Mouse (Mus musculus) layer of hippocampus, adult 9-10 months (tissue): Measurements from ENCODE around the gene Mcmbp.
A peak's percentile ranks its signal among the peaks of the same experiment; 100 is the strongest.
"Not testable (repeated sequence)": the region's sequence is repeated elsewhere in the genome, so short reads cannot be mapped to it uniquely, and the experiment has no call there.

Source experiments
- DNase-seq: peaks from one replicate; pipeline ENCODE4 v3.0.0; 2022; ENCODE audit warnings: low spot score

The Mcmbp gene

DNA sequence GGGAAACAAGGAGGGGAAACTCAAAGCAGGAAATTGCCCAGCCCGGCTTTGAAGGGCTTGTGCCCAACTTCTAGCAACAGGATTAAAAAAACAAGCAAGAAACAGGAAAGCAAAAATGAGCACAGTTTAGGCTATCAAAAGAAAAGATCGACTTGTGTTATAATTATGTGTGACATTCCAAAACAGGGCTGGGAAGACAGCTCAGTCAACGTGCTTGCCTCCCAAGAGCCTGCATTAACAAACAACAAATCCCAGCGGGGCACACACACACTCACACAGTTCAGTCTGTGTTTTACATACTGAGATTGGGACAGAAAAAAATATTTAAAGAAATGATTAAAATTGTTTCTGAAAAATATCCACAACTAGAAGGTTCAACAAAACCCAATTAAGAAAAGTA is 22.3 kb downstream of the Mcmbp start:
- no peak for DNase-seq

DNA sequence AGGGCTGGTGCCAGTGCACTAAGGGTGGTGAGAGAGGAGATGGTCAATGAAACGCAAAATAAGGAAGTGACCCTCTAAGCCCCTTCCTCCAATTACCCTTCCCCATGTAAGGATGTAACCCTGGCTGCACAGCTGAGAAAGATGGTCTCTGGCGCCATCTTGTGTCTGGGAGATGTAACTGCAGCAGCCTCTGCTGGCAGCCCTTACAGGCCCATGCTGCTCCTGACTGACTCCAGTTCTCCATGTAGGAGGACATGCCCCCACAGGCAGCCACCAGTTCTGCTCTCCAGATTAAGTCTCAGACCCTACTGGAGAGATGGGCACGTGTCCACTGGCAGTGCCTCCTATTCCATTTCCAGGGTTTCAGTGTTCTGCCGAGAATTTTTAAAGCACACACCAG is 34.6 kb downstream of the Mcmbp start:
- DNase-seq: peak; percentile 54

DNA sequence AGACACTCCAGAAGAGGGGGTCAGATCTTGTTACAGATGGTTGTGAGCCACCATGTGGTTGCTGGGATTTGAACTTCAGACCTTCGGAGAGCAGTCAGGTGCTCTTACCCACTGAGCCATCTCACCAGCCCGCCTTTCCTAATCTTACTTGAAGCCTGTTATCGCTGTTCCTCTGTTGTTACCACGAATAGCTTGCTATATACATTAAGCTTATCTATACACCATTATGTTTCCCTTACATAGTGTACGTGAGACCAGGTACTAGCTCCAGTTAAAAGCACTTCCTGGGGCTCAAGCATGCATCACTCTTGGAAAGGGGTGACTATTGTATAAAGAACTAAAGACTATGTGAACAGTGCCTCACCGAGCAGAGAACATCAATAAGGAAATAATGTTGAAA is 40.3 kb downstream of the Mcmbp start:
- DNase-seq: not testable (repeated sequence)

DNA sequence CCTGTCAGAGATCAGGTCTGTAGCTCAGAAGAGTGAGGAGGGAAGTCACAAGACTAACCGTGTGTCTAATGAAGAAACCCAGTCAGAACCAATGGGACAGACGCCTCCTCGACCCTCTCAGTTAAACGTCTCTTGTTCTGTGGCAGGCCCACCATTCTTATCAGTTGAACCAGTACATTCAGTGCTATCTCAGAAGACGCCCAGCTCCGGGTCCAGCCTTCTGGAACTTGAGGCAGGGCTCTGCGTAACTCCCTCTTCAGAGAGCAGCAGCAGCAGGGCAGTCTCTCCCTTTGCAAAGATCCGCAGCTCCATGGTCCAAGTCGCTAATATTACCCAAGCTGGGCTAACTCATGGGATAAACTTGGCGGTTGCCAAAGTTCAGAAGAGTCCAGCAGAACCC is 45.4 kb downstream of the Mcmbp start:
- no peak for DNase-seq

DNA sequence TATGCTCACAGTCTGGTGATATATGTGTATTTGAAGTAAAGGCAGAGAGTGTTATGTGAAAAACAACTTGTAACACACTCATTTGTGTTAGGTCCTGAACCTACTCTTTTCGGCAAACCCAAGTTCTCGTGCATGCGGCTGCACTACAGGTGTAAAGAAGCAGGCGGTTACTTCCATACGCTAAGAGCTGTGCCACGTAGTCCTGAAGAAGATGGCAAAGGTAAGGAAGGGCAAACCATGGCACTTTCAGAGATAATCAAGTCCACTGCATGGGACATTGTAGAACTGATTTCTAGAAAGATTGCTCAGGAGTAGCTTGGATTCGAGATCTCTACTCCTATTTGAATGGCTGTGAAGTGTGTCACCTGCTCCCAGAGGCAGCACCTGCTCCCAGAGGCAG is 48.1 kb downstream of the Mcmbp start:
- no peak for DNase-seq

DNA sequence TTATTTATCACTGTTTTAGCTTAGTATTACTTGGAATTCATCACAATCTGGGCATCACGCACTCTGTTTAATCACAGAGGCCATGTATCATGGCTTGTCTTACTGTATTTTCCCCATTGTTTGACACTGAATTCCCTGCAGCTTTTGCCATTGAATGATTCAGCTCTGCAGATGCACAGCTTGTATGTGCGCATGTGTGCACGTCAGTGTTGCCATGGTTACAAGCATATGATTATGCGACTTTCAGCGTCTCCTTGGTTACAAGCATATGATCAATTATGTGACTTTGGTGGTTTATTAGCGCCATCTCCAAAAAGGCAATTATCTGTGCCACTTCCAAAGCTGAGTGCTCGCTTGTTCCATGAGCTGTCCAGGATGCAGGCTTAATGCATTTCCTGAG is 49.5 kb downstream of the Mcmbp start:
- peak; percentile 82 for DNase-seq

DNA sequence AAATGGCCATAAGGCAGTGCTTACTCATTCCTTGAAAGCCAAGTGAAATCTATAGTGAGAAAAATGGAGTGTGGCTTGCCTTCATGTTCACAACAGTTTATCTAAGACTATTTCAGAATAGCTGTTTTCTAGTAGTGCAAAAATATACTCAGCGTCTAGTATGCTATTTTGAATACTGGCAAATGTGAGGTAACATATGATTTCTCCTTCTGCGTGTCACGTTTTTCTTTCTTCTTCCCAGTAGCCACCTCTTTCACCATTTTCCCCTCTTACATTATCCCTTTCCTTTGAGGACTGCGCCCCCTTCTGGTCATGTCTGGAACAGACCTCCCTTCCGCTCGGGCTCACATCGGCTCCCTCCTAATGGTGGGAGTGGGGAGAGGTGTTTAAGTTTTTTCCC is 50.2 kb downstream of the Mcmbp start:
- peak; percentile 88 for DNase-seq

DNA sequence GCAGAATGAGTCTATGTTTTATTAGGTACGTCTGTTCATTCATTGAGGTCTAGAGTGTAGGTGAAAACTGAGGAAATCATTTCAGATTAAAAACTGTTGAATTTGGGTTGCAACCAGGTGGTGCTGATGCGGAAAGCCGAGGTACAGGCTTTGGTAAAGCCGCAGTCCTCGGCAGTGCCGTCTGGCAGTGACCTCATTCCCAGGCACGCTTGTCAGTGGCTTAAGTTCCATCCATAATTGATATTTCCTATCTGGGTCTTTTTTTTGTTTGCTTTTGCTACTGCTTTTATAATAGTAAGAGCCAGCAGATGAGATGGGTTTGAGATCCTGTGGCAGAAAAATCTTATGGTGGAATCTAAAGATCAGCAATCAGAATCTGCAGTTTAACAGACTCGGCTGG is 50.9 kb downstream of the Mcmbp start:
- no peak for DNase-seq

DNA sequence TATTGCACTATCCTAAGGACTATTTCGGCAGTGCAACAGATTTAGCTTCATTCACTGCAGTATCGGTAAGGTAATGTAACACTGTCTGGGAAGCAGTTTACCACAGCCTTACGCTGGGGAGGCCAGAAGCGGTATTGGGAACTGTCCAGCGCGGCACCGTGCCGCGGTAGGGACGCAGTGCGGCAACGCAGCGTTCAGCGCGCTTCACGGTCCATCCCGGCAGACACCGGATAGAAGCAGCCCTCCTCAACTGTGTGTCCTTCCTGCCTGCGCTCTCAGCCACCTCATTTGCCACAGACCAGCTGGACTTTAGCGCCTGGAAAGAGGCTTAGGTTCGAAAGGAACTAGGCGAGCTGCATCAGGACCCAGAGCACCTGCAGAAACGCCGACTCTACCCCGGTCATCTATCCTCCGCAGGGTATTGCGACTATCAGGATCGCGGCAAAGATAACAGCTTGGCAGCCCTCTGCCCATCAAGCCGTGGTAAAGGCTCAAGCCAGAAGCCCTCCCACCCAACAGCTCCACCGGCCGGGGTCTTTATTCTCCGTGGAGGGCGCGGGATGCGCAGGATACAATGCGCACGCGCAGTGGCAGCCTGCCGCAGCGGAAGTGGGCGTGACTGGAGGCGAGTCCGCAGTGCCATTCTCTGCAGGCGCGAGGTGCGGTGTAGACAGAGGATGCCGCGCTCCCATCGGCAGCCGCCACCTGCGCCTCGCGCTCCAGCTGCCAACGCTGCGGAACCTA is 52.3 kb downstream of the Mcmbp start:
- DNase-seq: no peak

DNA sequence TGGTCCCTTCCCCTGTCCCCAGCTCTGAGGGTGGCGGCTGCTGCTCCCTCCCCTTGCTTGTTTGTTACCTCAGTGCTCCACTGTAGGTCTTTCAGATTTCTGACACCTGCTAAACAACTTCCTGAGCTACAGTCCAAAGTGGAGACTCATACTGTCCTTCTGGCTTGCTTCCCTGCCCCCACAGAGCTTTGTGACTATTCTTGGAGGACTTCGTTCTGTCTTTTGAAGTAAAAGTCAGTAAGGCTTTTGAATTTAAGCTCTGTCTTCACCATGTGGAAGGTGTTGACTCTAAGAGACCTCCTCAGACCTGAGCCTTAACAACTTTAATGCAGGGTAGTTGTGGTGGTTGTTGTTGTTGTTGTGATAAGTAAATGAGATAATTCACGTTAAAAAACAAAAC is 61.7 kb downstream of the Mcmbp start:
- DNase-seq: no peak

DNA sequence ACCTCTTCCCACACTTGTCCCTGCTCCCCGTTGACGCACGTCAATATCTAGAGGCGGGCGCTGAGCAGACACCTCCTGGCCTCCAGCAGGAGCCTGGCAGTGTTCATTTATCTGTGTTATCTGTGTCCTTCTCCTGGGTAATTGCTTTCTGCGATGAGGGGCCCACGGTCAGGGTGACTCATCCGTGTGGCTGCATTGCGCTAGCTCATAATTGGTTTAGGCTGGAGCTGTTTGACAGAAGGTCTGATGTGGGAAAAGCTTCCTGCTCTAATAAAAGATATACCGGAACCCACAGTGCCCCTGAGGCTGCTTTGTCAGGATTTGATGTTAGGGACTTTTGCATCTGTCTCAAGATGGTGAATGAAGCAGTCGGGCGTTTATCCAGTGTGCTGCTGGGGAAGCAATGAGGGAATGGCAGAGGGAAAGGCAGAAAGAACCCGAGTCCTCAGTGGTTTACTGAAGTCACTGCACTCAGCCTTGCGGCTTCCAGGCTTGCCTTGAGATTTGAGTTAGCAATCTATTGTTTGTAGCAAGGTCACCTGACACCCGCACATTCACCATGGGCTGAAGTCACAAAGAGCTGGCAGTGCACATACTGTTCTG is 67.8 kb downstream of the Mcmbp start:
- no peak for DNase-seq

DNA sequence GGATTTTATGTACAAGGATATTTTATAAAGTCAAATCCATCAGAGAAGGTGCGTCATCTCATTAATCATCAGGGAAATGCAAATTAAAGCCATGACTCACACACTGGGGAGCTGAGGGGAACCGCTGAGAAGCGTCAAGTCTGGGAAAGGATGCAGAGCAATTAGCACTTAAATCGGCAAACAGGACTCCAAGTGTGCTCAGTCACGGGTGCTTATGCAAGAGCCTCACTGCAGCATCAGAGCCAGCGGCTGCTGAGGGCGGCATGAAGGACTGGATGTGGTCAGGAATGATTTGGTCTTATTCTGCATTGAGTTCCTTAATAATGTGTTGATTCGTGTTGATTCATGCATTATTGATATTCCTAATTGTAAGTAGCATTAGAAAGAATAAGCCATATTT is 68.3 kb downstream of the Mcmbp start:
- no peak for DNase-seq

DNA sequence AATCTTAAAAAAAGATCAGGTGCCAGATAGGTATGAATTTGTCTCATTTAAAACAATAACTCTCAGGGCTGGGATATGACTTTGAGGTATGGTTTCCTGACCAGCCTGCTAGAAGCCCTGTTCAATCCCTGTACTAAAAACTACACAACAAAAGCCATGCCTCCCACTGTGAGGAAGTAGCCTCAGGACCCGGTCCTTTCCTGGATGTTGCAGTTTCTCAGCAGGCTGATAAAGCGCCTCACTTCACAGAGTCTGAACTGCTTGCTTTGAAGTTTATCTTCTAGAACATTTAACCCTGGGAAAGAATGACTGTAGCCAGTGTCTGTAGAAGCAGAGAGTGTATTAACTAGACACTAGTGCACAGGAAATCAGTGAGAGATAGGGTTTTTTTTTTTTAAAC is 71.5 kb downstream of the Mcmbp start:
- DNase-seq: no peak

DNA sequence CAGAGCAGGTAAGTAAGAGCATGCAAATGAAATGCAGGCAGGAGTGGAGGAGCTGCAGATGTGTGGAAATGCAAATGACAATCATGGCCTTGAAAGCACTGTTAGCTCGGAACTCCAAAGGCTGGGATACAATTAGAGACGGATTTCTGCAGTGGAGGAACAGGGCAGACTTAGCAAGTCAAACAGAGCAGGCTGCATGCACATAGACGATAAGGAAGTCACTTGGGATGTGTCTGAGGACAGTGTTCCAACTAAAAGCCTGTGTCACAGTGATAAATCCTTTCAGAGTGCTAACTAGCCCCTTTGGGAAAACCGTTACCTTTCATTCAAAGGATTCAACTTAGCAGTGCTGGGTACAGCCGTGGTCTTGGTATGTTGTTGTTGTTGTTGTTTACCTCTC is 72.5 kb downstream of the Mcmbp start:
- no peak for DNase-seq

DNA sequence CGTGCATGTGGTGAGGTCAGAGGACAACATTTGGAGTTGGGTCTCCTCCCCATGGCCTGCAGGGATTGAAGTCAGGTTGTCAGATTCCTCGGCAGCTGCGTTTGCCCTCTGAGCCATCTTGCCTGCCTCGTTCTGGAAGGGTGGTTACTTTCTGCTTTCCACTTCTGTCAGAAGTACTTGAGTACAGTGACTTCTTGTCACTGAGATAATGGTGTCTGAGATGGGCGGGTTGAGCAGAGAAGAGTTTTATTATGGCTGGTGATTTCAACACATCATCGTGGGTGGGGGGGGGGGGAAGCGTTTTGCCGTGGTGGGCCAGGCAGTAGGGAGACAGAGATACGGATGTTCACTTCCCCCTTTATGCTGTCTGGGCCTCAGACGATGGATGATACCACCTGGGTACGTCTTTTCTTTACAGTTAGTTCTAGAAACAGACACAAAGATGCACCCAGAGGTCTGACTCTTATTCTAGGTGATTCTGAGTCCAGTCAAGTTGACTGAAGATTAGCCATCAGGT is 75.4 kb downstream of the Mcmbp start:
- no peak for DNase-seq

DNA sequence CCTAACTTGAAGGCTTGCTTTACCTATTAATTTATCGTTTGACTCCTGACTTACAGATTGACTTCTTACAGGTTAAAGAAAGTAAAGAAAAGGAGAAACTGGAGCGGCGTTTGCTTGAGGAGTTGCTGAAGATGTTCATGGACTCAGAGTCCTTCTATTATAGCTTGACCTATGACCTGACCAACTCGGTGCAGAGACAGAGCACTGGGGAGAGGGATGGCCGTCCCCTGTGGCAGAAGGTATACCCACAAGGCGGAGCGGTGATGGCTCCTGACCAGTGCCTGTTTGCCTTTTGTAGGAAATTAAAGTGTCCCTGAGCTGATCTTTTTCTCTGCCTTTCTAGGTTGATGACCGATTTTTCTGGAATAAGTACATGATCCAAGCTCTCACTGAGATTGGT is 76.4 kb downstream of the Mcmbp start:
- DNase-seq: no peak

DNA sequence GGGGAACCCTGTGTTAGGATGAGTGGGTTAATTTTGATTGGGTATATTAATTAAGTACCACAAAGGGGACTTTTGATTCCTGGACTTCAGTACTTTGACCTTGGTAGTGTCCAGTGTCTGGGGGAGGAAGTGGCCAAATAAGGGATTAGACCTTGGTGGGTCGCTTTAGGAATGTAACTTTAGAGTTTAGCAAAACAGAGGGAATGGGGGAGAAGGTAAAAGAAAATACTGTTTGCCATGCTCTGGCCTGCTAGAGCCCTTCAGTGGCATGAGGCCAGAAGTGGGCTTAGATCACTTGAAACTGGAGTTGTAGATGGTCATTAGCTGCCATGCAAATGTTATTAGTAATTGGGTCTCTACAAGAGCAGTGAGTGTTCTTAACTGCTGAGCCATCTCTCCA is 83.3 kb downstream of the Mcmbp start:
- no peak for DNase-seq
